Mouse (Mus musculus) cerebellum, adult 2 months (tissue): ENCODE results near the gene Loxl4.

Experiments
- CTCF ChIP-seq: fragments of 200-500 bp; IDR thresholded peaks from 2 replicates; pipeline ENCODE4 v1.5.1; 2011; ENCODE audit warnings: low read depth, mild to moderate bottlenecking, control low read depth, low read length, moderate library complexity, borderline replicate concordance; ENCODE audit not compliant: insufficient read depth
- POLR2A ChIP-seq: fragments of 200-500 bp; IDR thresholded peaks from 2 replicates; pipeline ENCODE4 v1.6.1; 2011; ENCODE audit warnings: low read length, control low read depth, borderline replicate concordance; ENCODE audit not compliant: insufficient read depth

GRCm38 (mm10) chr19:42655006-42655405 lies 42.4 kb upstream of the Loxl4 start:
- TF ChIP-seq CTCF = peak; percentile 77
- TF ChIP-seq POLR2A = no peak
